Mouse (Mus musculus) cerebral cortex, adult 2 months (tissue): Measurements from ENCODE around the gene Bach2.

Experiments
- WGBS: fragments of 180-500 bp; shearing (Covaris S2); methylation state at CpG from one replicate; pipeline ENCODE4 v1.1.7; 2018; 5-methylcytosine and 5-hydroxymethylcytosine counted together

Bach2 gene

DNA sequence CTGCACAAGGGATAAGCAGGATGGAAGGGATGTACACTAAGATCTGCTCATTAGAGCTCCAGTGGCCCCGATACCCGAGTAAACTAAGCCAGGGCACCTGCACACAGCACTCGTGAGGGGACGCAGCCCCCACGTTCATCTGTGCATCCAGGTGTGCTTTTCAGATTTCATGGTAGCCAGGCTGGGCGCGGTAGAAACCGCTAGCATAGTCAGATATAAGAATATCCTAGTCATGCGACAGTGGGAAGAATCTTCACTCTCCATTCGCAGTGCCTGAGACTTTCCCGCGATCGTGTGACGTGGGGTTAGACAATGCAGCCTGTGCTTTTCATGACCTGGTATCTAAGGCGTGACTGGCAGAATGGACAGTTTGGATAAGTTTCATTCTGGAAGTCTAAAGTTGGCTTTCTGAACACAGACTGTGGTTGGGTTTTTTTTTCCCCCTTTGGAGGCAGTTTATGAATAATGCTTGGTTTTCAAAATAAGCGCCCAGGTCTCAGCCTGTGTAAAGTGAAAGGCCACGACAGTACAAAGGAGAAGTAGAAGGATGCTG is 290.9 kb downstream of the Bach2 start:
- WGBS = 58% methylated on average over 17 of the region's 17 CpGs

DNA sequence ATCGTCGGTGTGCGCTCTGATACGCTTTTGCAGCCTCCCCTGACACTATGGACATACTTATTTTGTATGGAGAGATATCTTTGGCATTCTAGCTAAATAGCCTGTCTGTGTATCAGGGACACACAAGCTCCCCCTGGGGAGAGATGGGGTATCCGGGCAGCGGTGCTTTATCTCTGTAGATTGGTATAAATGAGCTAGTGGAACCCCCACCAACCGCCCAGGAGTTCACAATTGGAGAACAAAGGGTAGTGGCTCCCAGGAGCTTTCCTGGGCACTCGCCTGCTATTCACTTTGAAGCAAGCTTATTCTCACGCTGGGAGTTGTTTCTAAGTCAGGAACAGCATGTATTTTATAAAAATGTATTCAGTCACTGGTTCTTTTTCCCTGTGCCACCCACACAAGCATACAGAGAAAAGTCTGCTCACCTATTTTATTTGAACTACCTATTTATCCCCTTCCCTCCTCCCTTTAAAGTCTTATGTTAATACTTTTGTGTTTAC is 291.9 kb downstream of the Bach2 start:
- 29% methylated on average over 9 of the region's 9 CpGs for WGBS

DNA sequence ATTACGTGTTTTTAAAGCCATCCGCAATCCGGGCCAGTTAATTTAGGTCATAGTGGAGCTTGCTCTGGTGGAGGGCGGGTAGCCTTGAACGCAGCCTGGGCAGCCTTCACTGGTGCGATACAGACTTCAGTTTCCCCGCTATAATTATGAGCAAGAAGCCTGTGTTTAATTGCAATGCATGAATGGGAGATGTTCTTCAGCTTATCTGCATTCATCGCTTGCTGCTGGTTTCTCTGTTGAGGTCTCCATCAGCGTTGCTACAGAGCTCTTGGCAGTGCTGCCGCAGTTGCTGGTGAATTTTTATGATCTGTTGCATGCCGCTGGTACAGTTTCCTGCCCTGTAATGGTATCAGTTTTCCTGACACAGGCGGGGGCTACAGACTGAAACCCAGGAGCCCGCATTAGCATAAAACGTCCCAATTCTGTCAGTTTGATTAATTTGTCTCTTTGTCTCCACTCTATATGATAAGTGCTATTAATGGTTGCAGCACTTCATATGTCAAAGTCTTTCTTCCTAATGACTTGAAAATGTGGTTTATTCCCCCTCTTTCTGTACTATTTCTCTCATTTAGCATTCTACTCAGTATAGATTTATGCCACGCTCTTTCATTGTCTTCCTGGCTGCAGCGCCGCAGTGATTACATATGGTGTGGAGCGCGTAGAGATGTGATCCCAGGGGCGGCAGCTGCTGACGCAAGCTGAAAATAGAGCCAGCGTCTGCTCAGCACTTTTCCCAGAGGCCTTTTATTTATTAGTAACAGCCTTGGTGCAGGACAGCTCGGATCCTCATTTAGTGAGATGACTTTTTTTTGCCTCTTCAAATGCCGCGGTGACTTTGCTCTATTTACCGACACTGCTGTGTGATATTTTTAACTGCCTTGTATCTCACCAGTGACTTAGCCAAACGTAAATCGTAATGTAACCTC is 292.6 kb downstream of the Bach2 start:
- WGBS = 10% methylated on average over 28 of the region's 28 CpGs

DNA sequence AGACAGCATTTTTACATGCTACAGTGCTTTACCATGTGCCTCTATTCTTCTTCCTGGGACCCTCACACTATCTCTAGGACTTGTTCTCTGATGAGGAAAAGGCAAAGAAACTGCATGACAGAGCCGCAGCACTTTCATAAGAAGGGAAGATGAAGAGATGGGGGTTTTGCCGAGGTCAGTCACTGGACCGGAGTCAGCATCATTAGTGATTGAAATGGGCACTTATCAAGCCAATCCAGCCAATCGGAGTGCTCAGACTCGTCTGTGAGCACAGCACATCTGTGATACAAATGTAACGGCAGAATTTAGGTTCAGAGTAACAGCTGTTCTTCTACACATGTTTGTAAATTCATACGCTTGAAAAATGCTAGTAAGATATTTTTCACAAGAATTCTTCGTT is 293.5 kb downstream of the Bach2 start:
- WGBS = 36% methylated on average over 8 of the region's 8 CpGs

DNA sequence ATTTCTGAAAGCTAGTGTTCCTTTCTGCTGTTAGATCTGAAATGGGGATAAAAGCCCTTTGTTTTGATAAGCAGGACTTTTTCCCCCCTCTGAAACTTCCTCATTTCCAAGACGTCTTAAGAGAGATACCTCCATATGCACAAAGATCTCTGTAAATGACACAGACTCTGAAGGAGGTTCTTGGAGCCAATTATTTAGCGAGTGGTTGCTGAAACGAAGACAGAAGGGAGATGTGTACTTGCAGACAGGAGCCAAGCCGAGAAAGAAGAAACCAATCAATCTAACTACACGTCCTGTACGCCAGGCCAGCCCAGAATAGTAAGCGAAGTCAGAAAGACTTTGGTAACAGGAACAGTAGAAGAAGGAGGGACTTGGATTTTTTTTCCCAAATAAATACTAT is 295.1 kb downstream of the Bach2 start:
- 48% methylated on average over 7 of the region's 7 CpGs for WGBS

DNA sequence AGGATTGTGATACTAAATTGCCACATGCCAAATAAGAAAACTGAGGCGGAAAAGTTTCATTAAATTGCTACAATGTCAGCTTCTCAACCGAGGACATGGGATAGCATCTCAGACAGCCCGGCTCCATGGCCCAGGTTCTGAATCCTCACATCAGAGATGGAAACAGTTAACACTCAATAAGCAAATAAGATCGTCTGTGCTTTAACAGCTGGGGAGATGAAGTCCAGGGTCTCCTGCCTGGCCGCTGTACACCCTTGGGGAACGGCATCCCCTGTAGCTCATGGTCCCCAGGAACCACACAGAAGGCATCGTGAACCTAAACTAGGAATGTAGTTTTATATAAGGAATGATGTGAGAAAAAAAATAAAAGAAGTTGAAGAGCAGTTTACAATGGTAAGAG is 297.0 kb downstream of the Bach2 start:
- 88% methylated on average over 7 of the region's 7 CpGs for WGBS

DNA sequence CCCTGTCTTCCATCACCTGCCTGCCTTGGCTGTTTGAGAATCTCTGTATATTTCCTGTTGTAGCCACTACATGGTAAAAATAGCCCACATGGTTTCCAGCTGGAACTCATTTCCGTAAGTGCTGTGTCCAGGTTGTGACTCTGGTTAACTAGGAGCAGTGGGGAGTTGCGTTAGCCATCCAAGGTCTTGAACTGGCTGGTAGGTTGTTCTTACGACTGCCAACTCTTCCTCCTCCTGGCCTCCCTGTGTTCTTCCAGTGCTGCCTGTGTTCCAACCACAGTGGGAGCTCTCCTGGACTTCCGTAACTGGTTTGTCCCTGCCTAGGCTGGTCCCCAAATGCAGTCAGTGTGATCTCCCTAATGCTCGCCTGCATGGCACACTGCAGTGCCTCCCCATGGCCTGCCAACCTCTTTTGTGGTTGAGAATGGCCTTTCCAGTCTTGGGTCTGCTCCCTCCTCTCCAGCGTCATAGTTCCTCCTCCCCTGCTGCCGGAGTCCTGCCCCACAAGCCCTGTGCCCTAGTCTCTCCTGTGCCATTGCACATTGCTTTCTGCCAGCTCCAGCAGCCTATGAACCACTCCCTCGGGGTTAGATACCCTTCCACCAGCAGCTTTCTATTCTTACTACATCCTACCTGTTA is 298.4 kb downstream of the Bach2 start:
- 54% methylated on average over 8 of the region's 8 CpGs for whole genome bisulfite sequencing

DNA sequence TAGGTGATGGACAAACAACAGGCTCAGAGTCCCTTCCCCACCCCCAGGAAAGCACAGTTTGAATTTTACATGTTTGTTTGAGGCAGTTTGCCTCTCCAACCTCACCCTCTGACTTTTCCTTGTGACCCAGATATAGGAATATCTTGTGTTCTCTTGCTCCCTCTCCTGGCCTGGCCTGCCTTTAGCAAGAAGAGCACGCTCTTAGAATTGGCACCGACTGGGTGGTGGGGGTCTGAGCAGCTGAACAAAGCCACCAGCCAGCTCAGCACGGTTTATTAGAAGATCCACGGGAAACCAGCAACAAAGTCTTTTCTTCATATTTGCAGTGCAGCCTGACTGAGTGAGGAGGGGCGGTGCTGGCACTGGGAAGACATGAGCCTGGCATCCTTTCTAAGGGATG is 299.5 kb downstream of the Bach2 start:
- WGBS = 14% methylated on average over 5 of the region's 5 CpGs

DNA sequence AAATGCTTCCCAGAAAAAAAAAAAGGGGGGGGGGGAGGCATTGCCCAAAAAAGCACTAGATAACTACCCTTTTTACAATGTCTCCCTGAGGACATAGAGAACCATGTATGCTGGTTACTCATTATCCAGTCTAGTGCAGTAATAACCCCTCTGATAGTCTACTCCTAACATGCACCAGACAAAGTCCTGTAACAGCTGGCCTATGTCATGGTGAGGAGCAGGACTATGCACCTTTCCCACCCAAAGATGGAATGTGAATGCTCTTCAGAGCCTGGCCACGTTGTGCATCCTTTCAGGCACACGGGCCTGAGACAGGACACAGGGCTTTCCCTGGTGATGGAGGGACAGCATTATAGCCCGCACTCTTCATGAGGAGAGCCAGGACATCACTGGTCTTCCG is 299.9 kb downstream of the Bach2 start:
- 70% methylated on average over 4 of the region's 4 CpGs for WGBS

DNA sequence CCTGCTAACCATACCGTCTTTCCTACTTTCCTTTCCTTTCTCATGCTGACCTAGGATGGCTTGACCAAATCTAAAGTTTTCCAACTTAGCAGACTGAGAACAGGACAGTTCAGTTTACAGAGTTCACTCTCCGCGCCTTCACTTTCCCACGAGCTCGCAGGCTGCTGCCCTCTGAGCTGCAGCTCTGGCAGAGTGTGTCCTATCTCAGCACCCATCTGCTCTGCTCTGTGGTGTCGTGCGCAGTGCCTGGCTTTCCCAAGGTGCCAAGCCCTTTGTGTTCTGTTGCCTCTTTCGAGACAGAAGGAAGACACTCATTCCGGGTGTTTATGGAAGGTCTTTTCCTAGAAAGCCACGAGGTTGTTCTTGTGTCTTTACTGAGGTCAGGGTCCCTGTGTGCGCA is 300.4 kb downstream of the Bach2 start:
- WGBS = 75% methylated on average over 11 of the region's 11 CpGs

DNA sequence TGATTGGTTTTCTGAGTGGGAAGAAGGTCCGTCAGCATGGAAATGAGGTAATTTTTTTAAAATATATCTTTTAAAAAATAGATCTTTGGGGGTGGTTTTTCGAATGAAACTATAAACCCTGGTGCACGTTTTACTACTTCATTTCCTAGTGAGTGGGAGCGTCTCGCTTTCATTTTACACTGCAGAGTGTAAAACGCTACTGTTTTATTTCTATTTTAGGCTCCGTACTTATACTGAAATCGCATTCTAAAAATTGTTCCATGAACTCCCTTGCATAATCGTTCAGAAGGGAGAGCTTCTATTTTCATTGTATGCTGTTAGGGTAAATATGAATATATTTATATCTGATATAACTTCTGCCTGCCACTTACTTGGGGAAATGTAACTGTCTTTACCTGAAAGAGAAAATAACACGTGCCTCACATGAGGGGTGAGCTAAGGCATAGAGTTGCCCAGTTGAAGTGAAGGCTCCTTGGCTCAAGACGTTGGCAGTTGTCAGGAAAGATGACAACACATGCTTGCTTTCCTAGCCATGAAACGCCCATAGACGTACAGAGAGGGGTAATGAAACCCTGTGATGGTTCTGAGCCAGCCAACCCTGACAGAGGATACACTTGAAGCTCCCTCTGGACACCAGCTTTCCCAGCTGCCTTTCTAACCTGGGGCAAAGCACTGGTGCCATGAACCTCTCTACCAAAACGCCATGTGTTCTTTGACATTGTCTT is 306.4 kb downstream of the Bach2 start:
- 47% methylated on average over 14 of the region's 14 CpGs for WGBS

DNA sequence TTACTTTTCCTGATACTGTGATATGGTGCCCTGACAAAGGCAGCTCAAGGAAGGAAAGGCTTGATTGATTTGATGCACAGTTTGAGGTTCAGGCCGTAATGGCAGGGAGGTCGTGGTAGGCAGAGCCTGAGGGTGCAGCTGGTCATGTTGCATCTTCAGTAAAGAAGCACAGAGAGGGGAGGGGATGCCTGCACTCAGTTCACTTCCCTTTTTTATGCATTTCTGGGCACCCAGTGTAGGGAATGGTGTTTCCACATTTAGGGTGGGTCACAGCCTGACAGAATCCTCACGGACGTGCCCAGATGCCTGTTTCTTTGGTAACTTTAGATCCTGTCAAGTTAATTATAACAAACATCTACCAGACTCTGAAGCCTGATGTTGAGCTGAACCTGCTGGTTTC is 306.9 kb downstream of the Bach2 start:
- WGBS = 71% methylated on average over 4 of the region's 4 CpGs

DNA sequence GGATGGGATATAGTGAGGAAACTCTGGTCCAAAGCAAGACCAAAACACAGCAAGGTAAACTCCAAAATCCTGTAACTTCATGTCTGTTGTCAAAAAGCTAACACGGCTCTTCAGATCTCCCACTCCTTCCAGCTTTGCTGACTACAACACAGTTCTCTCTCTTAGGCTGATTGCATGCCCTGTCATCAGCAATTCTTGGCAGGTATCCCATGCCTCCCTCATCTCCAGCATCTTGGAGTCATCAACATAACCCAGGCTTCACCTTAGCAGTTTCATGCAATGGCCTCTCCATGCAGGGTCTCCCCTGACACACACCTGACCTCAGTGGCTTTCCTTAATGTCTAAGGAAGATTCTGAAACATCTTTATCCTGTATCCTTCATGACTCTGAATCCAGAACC is 310.5 kb downstream of the Bach2 start:
- 72% methylated on average over 1 of the region's 1 CpGs for WGBS

DNA sequence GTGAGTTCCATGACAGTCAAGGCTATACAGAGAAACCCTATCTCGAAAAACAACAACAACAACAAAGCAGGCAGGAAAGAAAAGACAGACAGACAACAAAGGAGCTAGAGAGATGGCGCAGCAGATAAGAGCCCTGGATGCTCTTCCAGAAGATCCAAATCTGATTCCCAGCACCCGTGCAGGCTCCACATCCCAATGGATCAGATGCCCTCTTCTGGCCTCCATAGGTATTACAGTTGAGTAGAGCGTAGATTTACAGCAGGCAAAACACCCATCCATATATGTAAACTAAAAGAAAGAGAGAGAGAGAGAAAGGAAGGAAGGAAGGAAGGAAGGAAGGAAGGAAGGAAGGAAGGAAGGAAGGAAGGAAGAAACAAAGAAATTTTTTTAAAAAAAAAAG is 312.7 kb downstream of the Bach2 start:
- WGBS = 61% methylated on average over 4 of the region's 4 CpGs

DNA sequence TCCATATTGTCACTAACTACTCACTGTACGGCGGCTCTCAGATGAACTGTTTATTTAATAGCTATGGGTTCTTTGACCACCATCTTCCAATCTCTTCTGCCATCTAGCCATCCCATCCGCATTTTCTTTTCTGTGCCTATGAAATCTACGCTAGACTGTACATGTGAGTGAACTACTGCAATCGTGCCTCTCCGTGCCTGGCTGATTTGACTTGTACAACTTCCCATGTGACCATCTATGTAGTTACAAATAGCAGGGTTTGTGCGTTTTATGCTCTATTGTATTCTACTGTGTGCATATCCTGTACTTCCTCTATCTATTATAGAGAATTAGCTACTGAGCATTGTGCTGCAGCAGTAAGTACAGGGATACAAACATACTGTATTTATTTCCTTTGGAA is 316.9 kb downstream of the Bach2 start:
- 79% methylated on average over 7 of the region's 7 CpGs for WGBS

DNA sequence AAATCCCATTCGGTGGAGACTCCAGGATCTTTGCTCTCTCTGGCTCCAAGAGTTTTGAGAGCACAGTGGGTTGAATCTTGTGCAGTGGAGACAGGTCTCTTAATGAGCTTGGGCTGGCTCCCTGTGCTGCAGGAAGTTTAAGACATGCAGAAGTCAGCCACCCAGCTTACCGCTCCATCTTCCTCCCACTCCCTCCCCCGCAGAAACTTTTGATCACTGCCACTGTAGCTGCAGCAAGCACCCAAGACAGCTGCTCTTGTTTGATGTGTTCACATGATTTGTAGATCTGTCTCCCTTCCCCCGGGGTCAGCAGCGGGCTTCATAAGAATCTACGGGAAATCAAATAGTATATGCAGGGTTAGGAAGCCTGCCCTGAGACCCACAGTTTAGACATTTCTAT is 321.6 kb downstream of the Bach2 start:
- 50% methylated on average over 6 of the region's 6 CpGs for WGBS

DNA sequence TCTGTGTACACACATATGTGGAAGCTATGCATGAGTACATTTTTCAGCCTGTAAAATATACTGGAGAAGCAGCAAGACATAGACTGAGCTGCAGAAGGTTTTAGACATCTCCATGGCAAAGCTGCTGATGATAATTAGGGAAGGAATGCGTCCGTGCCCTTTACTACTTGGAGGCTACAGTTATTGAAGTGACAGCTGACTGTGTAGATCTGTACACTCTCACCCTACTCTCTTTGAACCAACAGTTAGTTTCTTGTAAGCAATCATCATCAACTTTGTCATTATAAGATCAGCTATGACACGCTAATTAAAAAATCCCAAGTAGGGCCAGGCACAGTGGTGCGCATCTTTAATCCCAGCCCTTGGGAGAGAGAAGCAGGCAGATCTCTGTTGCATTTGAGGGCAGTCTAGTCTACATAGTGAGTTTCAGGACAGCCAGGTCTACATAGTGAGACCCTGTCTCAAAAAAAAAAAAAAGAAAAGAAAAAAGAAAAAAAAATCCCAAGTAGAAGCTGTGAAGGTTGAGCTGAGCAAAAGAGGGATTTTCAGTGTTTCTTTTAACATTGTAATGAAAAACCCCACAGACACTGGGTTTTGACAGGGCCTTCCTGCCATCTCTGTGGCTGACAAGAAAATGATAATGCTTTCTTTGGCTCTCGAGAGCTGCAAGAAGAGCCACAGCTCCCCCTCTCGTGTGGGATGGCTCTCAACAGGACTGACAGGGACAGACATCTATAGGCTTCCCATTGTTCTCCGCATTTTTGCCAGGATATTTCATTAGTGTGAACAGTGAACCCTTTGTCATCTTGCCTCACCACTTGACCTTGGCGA is 322.3 kb downstream of the Bach2 start:
- WGBS = 59% methylated on average over 8 of the region's 8 CpGs

DNA sequence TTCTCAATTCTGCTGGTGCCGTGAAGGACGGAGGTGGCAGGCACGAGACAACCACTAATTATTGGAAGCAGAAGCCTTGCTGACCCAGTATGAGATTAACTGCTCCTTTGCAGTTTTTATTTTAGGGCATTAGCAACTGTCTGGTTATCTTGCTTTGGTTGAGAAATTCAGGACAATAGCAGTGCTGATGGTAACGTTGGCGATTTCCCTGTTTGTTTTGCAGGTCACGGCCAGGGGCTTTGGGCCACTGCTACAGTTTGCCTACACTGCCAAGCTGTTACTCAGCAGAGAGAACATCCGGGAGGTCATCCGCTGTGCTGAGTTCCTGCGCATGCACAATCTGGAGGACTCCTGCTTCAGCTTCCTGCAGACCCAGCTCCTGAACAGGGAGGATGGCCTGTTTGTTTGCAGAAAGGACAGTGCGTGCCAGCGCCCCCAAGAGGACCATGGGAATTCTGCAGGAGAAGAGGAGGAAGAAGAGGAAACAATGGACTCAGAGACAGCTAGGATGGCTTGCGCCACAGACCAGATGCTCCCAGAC is 323.0 kb downstream of the Bach2 start:
- 46% methylated on average over 12 of the region's 12 CpGs for WGBS

DNA sequence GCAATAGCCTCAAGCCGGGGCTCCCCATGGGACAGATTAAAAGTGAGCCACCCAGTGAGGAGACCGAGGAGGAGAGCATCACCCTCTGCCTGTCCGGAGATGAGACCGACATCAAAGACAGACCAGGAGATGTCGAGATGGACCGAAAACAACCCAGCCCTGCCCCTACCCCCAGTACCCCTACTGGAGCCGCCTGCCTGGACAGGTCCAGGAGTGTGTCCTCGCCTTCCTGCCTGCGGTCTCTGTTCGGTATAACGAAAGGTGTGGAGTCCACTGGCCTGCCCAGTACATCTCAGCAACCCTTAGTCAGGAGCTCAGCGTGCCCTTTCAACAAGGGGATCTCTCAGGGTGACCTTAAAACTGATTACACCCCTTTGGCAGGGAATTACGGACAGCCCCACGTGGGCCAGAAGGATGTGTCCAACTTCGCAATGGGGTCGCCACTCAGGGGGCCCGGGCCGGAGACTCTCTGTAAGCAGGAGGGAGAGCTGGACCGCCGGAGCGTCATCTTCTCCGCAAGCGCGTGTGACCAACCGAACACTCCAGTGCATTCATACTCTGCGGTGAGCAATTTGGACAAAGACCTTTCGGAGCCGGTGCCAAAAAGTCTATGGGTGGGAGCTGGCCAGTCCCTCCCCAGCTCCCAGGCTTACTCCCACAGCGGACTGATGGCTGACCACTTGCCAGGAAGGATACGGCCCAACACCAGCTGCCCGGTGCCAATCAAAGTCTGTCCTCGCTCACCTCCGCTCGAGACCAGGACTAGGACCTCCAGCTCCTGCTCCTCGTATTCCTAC is 323.9 kb downstream of the Bach2 start:
- WGBS = 92% methylated on average over 35 of the region's 35 CpGs

DNA sequence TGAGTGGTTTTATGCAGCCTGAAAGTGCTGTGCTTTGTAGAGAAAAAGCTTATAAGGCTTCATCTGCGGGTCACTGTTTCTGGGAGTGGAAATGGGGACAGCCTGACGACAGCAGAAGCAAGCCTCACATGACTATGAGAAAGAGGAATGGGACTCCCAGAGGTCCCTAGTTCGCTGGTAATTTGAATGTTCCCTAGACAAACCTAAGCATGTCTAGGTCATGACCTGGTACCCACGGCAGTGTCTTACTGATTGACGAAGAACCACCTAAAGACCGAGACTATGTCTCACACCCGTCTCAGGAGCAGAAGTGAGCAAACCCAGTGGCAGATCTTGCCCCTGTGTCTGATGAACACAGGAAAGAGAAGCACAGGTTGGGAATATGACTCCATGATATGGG is 325.8 kb downstream of the Bach2 start:
- WGBS = 82% methylated on average over 7 of the region's 7 CpGs
